Mouse (Mus musculus) adrenal gland, postnatal 4 days (tissue): ENCODE data around the gene Pax4. TPM values are rescaled to one million over a fixed set of nuclear protein-coding genes. Genes with fewer than 3 reads are reported as not detected.

Experiments
- DNase-seq, 2 experiments: peaks; one replicate each; pipeline ENCODE4 v3.0.0; 2021 to 2022; ENCODE audit warnings: low spot score in 2 of 2, mixed read lengths in 2 of 2
- total RNA-seq, 2 experiments: library from RNA; stranded (reverse); gene quantifications; 2 replicates each; pipeline ENCODE4 v1.2.3; 2021

The Pax4 gene
- total RNA-seq, 2 experiments from 2014 or later, result not detected

- DNase-seq, result no peak
Observed at GRCm38 (mm10) chr6:28397681-28398203, 51.4 kb downstream of the Pax4 start, which contains the start of gene Zfp800. Gene Zfp800, minus strand, starts transcription at chr6:28398005.

GRCm38 (mm10) chr6:28396853-28397457 is 52.2 kb downstream of the Pax4 start:
- DNase-seq, result no peak

GRCm38 (mm10) chr6:28396051-28396852 is 52.9 kb downstream of the Pax4 start:
- no peak for DNase-seq

Other genes with a start within 250 kb of the Pax4 start
- 10 to 100 TPM; 23.6 to 25.7 TPM for gene Zfp800, start 51.3 kb downstream of the Pax4 start, total RNA-seq
- 100 to 1,000 TPM; 202 to 211 TPM for gene Arf5, start 25.8 kb downstream of the Pax4 start, total RNA-seq
- gene Fscn3, start 21.6 kb downstream of the Pax4 start, total RNA-seq, result not detected
- 10 to 100 TPM; 17.3 to 20.6 TPM for gene Gcc1, start 21.0 kb downstream of the Pax4 start, total RNA-seq
- 100 to 1,000 TPM; 148 to 163 TPM for gene Snd1, start 25.8 kb upstream of the Pax4 start, total RNA-seq